Comparison of ENCODE assay signal across 9 mouse cellular contexts in genomic region chr6:55383897-55384296, GRCm38 (mm10). TPM values are rescaled to one million over a fixed set of nuclear protein-coding genes. Genes with fewer than 3 reads are reported as not detected.
DNase-seq lines count a peak whose midpoint lies in the region; ATAC-seq and TF ChIP-seq lines count a peak whose summit lies in the region.
"Had no signal": no experiment of that assay in that cellular context is flagged by ENCODE, and none has a peak within 500 bp of the region (broad histone marks: within the 10 kb centered on the region; RNA-seq: fewer than 3 reads in every experiment).

No protein-coding gene starts in this region.

- H3K27ac ChIP-seq in bone marrow, adult 2 months (ENCODE audit: control insufficient read depth, insufficient read depth, low read depth, low read length, poor library complexity), result no peak overlapping the region
- no peak overlapping the region for H3K27ac ChIP-seq in kidney, postnatal 0 days
- no peak overlapping the region for H3K27ac ChIP-seq in lung, embryonic 16.5 days (ENCODE audit: low read length)
- H3K27ac ChIP-seq: stomach, embryonic 15.5 days had no signal

- ATAC-seq in erythroid progenitor cell, adult 5-6 weeks (replicated peaks; ENCODE audit: low FRiP score, poor library complexity, severe bottlenecking), result peak; percentile 63
- ATAC-seq in kidney, postnatal 0 days (replicated peaks; ENCODE audit: low FRiP score, low read depth), result peak; percentile 24; the same call in 1 of the 2 replicates
- ATAC-seq in lung, embryonic 16.5 days (ENCODE audit: low read depth), result peak; percentile 43

- TF ChIP-seq CTCF in bone marrow, adult 2 months (IDR thresholded peaks at IDR 0.05; ENCODE audit: control insufficient read depth, insufficient read depth, low read length), result peak; percentile 70
- TF ChIP-seq CTCF in kidney, postnatal 0 days (IDR thresholded peaks at IDR 0.05; ENCODE audit: low read depth), result peak; percentile 86

- no peak overlapping the region for H3K9ac ChIP-seq in kidney, postnatal 0 days (ENCODE audit: low read depth, low read length)
- H3K9ac ChIP-seq in lung, embryonic 16.5 days (ENCODE audit: low read length), result no peak overlapping the region
- H3K9ac ChIP-seq: stomach, embryonic 15.5 days had no signal

- no peak overlapping the region for H3K4me3 ChIP-seq in bone marrow, adult 2 months (replicated peaks; ENCODE audit: control insufficient read depth, low read depth, low read length)
- no peak overlapping the region for H3K4me3 ChIP-seq in kidney, postnatal 0 days (replicated peaks; ENCODE audit: low read depth, low read length)
- H3K4me3 ChIP-seq in lung, embryonic 16.5 days (ENCODE audit: low read length), result no peak overlapping the region
- H3K4me3 ChIP-seq: stomach, embryonic 15.5 days had no signal

- H3K9me3 ChIP-seq in kidney, postnatal 0 days (replicated peaks; ENCODE audit: low read length), result no peaks in the 10 kb centered on the region
- no peaks in the 10 kb centered on the region for H3K9me3 ChIP-seq in lung, embryonic 16.5 days (ENCODE audit: control insufficient read depth, low read length)
- H3K9me3 ChIP-seq: stomach, embryonic 15.5 days had no signal

- no peaks in the 10 kb centered on the region for H3K27me3 ChIP-seq in kidney, postnatal 0 days (ENCODE audit: insufficient read depth, low read length)
- H3K27me3 ChIP-seq in lung, embryonic 16.5 days (ENCODE audit: control insufficient read depth, insufficient read depth, low read depth, low read length), result no peaks in the 10 kb centered on the region; the same call in 1 of the 2 replicates
- H3K27me3 ChIP-seq: stomach, embryonic 15.5 days had no signal

- peak; percentile 39 for DNase-seq in cerebellum, adult 11-12 months
- no peak for DNase-seq in cerebellum, adult 11 months
- peak; percentile 82 for DNase-seq in 3T3-L1 (ENCODE audit: low read depth, low spot score)
- peak; percentile 66 for DNase-seq in kidney, postnatal 0 days (ENCODE audit: low spot score)
- DNase-seq in spleen, postnatal 36 days (ENCODE audit: low spot score in 2 of 2), result peak; percentile 22 to 35

- H3K36me3 ChIP-seq in kidney, postnatal 0 days (ENCODE audit: insufficient read depth, low read length), result no peaks in the 10 kb centered on the region
- no peaks in the 10 kb centered on the region for H3K36me3 ChIP-seq in lung, embryonic 16.5 days (ENCODE audit: control insufficient read depth, insufficient read depth, low read length)
- H3K36me3 ChIP-seq: stomach, embryonic 15.5 days had no signal

- 4% methylated on average over 1 of the region's 1 CpGs for WGBS in bone marrow, adult 2 months
- 12% methylated on average over 1 of the region's 1 CpGs for WGBS in kidney, postnatal 0 days
- 3% methylated on average over 1 of the region's 1 CpGs for WGBS in lung, embryonic 16.5 days

- no peak for TF ChIP-seq POLR2A in bone marrow, adult 2 months (IDR thresholded peaks at IDR 0.05; ENCODE audit: borderline replicate concordance, control insufficient read depth, low read depth, low read length)

- H3K4me1 ChIP-seq in bone marrow, adult 2 months (ENCODE audit: control insufficient read depth, insufficient read depth, low read length), result no peaks in the 10 kb centered on the region; the same call in 1 of the 2 replicates
- no peaks in the 10 kb centered on the region for H3K4me1 ChIP-seq in kidney, postnatal 0 days (replicated peaks; ENCODE audit: insufficient read depth, low read length)
- H3K4me1 ChIP-seq in lung, embryonic 16.5 days (replicated peaks; ENCODE audit: control insufficient read depth, insufficient read depth, low read length), result no peaks in the 10 kb centered on the region
- H3K4me1 ChIP-seq: stomach, embryonic 15.5 days had no signal

- H3K4me2 ChIP-seq in kidney, postnatal 0 days (ENCODE audit: low read length), result no peak overlapping the region
- no peak overlapping the region for H3K4me2 ChIP-seq in lung, embryonic 16.5 days (ENCODE audit: low read depth, low read length)
- H3K4me2 ChIP-seq: stomach, embryonic 15.5 days had no signal

RNA-seq across cellular contexts. Expression of gene Ghrhr, which starts 7.8 kb away (rescaled TPM):
- polyA plus RNA-seq in bone marrow, adult 2 months (2011; ENCODE audit: insufficient read depth, insufficient read length, low replicate concordance, missing spikeins), result not detected in 2 replicates
- total RNA-seq in erythroid progenitor cell, adult 5-6 weeks (2015; ENCODE audit: low replicate concordance), result 0.84 TPM in 1 of 2 replicates, not detected in the other
- not detected in 2 replicates for total RNA-seq in erythroid progenitor cell, adult 5-6 weeks (2017; ENCODE audit: low replicate concordance)
- polyA plus RNA-seq in kidney, postnatal 0 days (2015; fragmentation: Nextera tagmentation; extraction: Ambion mirVana), result 0.17 and 0.59 TPM in 2 replicates
- polyA plus RNA-seq in lung, embryonic 16.5 days (2015; fragmentation: Nextera tagmentation; extraction: Ambion mirVana), result 0.10 TPM in 1 of 2 replicates, not detected in the other
- polyA plus RNA-seq: stomach, embryonic 15.5 days had no signal

RNA-seq across cellular contexts. Expression of gene Aqp1, which starts 47.7 kb away (rescaled TPM):
- polyA plus RNA-seq in bone marrow, adult 2 months (2011; ENCODE audit: insufficient read depth, insufficient read length, low replicate concordance, missing spikeins), result 226 and 325 TPM in 2 replicates
- 700 and 745 TPM in 2 replicates for total RNA-seq in erythroid progenitor cell, adult 5-6 weeks (2015; ENCODE audit: low replicate concordance)
- total RNA-seq in erythroid progenitor cell, adult 5-6 weeks (2017; ENCODE audit: low replicate concordance), result 1,033 and 1,282 TPM in 2 replicates
- 140 and 148 TPM in 2 replicates for polyA plus RNA-seq in kidney, postnatal 0 days (2015; fragmentation: Nextera tagmentation; extraction: Ambion mirVana)
- 70.5 and 84.9 TPM in 2 replicates for polyA plus RNA-seq in lung, embryonic 16.5 days (2015; fragmentation: Nextera tagmentation; extraction: Ambion mirVana)
